Mouse (Mus musculus): ENCODE results near the gene Zfp207.

DNA sequence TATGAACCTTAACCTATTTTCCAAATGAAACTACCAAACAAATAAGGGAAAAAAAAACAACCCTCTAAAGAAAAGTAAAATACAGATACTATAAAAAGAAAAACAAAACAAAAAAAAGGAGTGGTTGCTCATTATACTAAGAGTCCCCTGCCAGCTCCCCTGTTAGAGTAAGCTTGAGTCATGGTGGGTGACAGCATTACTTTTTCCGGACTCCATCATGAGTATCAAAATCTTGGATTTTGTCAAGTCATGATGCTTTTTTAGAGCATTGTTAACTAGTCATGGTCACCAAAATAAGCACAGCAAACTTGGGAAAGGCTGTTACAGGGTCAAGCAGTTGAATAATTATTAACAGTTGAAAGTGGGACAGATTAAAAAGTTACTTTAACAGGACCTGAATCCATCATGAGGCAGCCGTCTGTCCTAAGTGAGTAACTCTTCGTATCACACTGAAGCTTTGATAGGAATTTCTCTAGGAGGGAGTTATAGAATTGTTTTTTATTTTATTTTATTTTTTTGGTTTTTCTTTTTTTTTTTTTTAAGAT lies 47.4 kb downstream of the Zfp207 start:
- TF ChIP-seq CTCF (IDR thresholded peaks at IDR 0.05; ENCODE audit: low read depth): no peak
- TF ChIP-seq EP300 (IDR thresholded peaks at IDR 0.05; ENCODE audit: low read depth): no peak

All from liver, embryonic 14.5 days (tissue).